Mouse (Mus musculus): Measurements from ENCODE around the gene Gm2056.
"Not testable (repeated sequence)": the region's sequence is repeated elsewhere in the genome, so short reads cannot be mapped to it uniquely, and the experiment has no call there.

- TF ChIP-seq CTCF (IDR thresholded peaks at IDR 0.05); POLR2A (IDR thresholded peaks at IDR 0.05; ENCODE audit: insufficient read depth, low read depth, low read length): not testable (repeated sequence)
Measured at GRCm38 (mm10) chr12:88018671-88019070, 8.1 kb upstream of the Gm2056 start, which contains the start of gene Gm6803.
